25 mouse cellular contexts compared by ENCODE assay signal in the genomic region with DNA sequence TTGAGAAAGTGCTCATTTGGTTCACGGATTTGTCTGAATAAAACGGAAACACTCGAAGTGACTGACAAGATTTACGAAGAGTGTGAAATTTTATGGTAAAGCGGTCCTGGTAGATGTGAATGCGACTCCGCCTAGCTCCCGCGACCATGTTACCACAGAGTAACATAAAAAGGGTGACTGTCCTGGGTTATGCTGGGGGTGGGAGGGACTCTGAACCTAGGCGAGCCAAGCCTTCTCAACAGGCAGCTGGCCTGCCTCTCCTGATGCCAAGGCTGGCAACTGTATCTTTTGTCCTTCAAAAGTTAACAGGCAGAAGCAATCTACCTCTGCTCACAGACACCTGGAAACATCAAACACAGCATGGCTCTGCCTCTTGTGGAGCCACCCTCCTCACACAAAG. TPM values are rescaled to one million over a fixed set of nuclear protein-coding genes. Genes with fewer than 3 reads are reported as not detected.
DNase-seq lines count a peak whose midpoint lies in the region; ATAC-seq and TF ChIP-seq lines count a peak whose summit lies in the region.
"Had no signal": no experiment of that assay in that cellular context is flagged by ENCODE, and none has a peak within 500 bp of the region (broad histone marks: within the 10 kb centered on the region; RNA-seq: fewer than 3 reads in every experiment).

No protein-coding gene starts in this region.

- no peak overlapping the region for H3K4me3 ChIP-seq in hindbrain, embryonic 14.5 days (replicated peaks; ENCODE audit: low read length)
- no peak overlapping the region for H3K4me3 ChIP-seq in hindbrain, embryonic 13.5 days
- H3K4me3 ChIP-seq in neural tube, embryonic 12.5 days: no peak overlapping the region
- H3K4me3 ChIP-seq in neural tube, embryonic 15.5 days (replicated peaks): no peak overlapping the region
- no peak overlapping the region for H3K4me3 ChIP-seq in liver, embryonic 14.5 days (ENCODE audit: insufficient read depth in 1 of 2, low read depth in 2 of 2, low read length in 2 of 2)
- H3K4me3 ChIP-seq: embryonic facial prominence, embryonic 13.5 days; erythroblast, embryonic 14.5 days; hindbrain, embryonic 10.5 days; lung, embryonic 15.5 days; megakaryocyte, embryonic 14.5 days; myocyte had no signal

- no peak overlapping the region for H3K9ac ChIP-seq in hindbrain, embryonic 14.5 days
- no peak overlapping the region for H3K9ac ChIP-seq in hindbrain, embryonic 13.5 days
- no peak overlapping the region for H3K9ac ChIP-seq in neural tube, embryonic 12.5 days
- H3K9ac ChIP-seq in neural tube, embryonic 15.5 days (replicated peaks): no peak overlapping the region
- H3K9ac ChIP-seq in liver, embryonic 14.5 days (replicated peaks): no peak overlapping the region; the same call in 1 of the 2 replicates
- H3K9ac ChIP-seq: embryonic facial prominence, embryonic 13.5 days; lung, embryonic 15.5 days had no signal

- H3K9me3 ChIP-seq in hindbrain, embryonic 14.5 days (ENCODE audit: control insufficient read depth, low read length): no peaks in the 10 kb centered on the region
- H3K9me3 ChIP-seq in hindbrain, embryonic 13.5 days: no peaks in the 10 kb centered on the region
- no peaks in the 10 kb centered on the region for H3K9me3 ChIP-seq in neural tube, embryonic 12.5 days
- no peaks in the 10 kb centered on the region for H3K9me3 ChIP-seq in neural tube, embryonic 15.5 days (replicated peaks)
- no peaks in the 10 kb centered on the region for H3K9me3 ChIP-seq in liver, embryonic 14.5 days (ENCODE audit: control insufficient read depth, low read length)
- H3K9me3 ChIP-seq: embryonic facial prominence, embryonic 13.5 days; hindbrain, embryonic 10.5 days; lung, embryonic 15.5 days; megakaryocyte, embryonic 14.5 days had no signal

- H3K4me1 ChIP-seq in hindbrain, embryonic 14.5 days (replicated peaks; ENCODE audit: control insufficient read depth, insufficient read depth, low read length): 0 out of 2 replicates have a peak, but pooled peaks cover 12% of the 10 kb centered on the region
- H3K4me1 ChIP-seq in hindbrain, embryonic 13.5 days (replicated peaks): peaks cover 41% of the 10 kb centered on the region
- H3K4me1 ChIP-seq in neural tube, embryonic 12.5 days: peaks cover 30% of the 10 kb centered on the region
- H3K4me1 ChIP-seq in neural tube, embryonic 15.5 days: peaks cover 25% of the 10 kb centered on the region
- peaks cover 32 to 42% of the 10 kb centered on the region in 2 experiments for H3K4me1 ChIP-seq in liver, embryonic 14.5 days (replicated peaks; ENCODE audit: control insufficient read depth in 2 of 2, insufficient read depth in 2 of 2, low read length in 1 of 2)

- no peak overlapping the region for H3K27ac ChIP-seq in hindbrain, embryonic 14.5 days
- no peak overlapping the region for H3K27ac ChIP-seq in hindbrain, embryonic 13.5 days
- no peak overlapping the region for H3K27ac ChIP-seq in neural tube, embryonic 12.5 days
- no peak overlapping the region for H3K27ac ChIP-seq in neural tube, embryonic 15.5 days (replicated peaks)
- peak overlapping the region; percentile 86 for H3K27ac ChIP-seq in liver, embryonic 14.5 days
- H3K27ac ChIP-seq: embryonic facial prominence, embryonic 13.5 days; hindbrain, embryonic 10.5 days; lung, embryonic 15.5 days; stomach, postnatal 0 days had no signal

- no peaks in the 10 kb centered on the region for H3K27me3 ChIP-seq in hindbrain, embryonic 14.5 days (ENCODE audit: control insufficient read depth, insufficient read depth, low read length)
- no peaks in the 10 kb centered on the region for H3K27me3 ChIP-seq in hindbrain, embryonic 13.5 days
- no peaks in the 10 kb centered on the region for H3K27me3 ChIP-seq in neural tube, embryonic 12.5 days (replicated peaks)
- H3K27me3 ChIP-seq in neural tube, embryonic 15.5 days (replicated peaks): no peaks in the 10 kb centered on the region
- H3K27me3 ChIP-seq in liver, embryonic 14.5 days (ENCODE audit: control insufficient read depth, insufficient read depth, low read length): no peaks in the 10 kb centered on the region
- H3K27me3 ChIP-seq: embryonic facial prominence, embryonic 13.5 days; lung, embryonic 15.5 days had no signal

- H3K36me3 ChIP-seq in hindbrain, embryonic 14.5 days (replicated peaks; ENCODE audit: control insufficient read depth, insufficient read depth): no peaks in the 10 kb centered on the region
- no peaks in the 10 kb centered on the region for H3K36me3 ChIP-seq in hindbrain, embryonic 13.5 days
- no peaks in the 10 kb centered on the region for H3K36me3 ChIP-seq in neural tube, embryonic 12.5 days
- no peaks in the 10 kb centered on the region for H3K36me3 ChIP-seq in neural tube, embryonic 15.5 days
- no peaks in the 10 kb centered on the region for H3K36me3 ChIP-seq in liver, embryonic 14.5 days (replicated peaks; ENCODE audit: control insufficient read depth, insufficient read depth, low read depth)
- H3K36me3 ChIP-seq: embryonic facial prominence, embryonic 13.5 days; hindbrain, embryonic 10.5 days; lung, embryonic 15.5 days had no signal

- DNase-seq in cerebellum, postnatal 10 days: peak; percentile 40 to 57
- DNase-seq in cerebellum, postnatal 4 days (ENCODE audit: low spot score in 2 of 2): no peak
- DNase-seq in hindbrain, embryonic 14.5 days (ENCODE audit: low spot score): peak; percentile 29
- no peak for DNase-seq in liver, embryonic 14.5 days (ENCODE audit: low read depth in 3 of 3, low spot score in 3 of 3)
- DNase-seq in kidney, postnatal 10 days: no peak
- DNase-seq: adrenal gland, adult 8-10 months; cerebellum, adult 18-20 months; cerebellum, postnatal 25 days; embryo, embryonic 11 days; kidney, adult 18-20 months; lung, postnatal 36 days had no signal

- H3K4me2 ChIP-seq in hindbrain, embryonic 14.5 days (replicated peaks): no peak overlapping the region
- no peak overlapping the region for H3K4me2 ChIP-seq in hindbrain, embryonic 13.5 days
- no peak overlapping the region for H3K4me2 ChIP-seq in neural tube, embryonic 12.5 days (replicated peaks)
- no peak overlapping the region for H3K4me2 ChIP-seq in neural tube, embryonic 15.5 days
- H3K4me2 ChIP-seq in liver, embryonic 14.5 days (ENCODE audit: low read depth): no peak overlapping the region
- H3K4me2 ChIP-seq: embryonic facial prominence, embryonic 13.5 days; heart, embryonic 11.5 days; lung, embryonic 15.5 days had no signal

- WGBS in hindbrain, embryonic 14.5 days: 46% methylated on average over 10 of the region's 10 CpGs
- 53% methylated on average over 10 of the region's 10 CpGs for WGBS in hindbrain, embryonic 13.5 days
- 29% methylated on average over 10 of the region's 10 CpGs for WGBS in neural tube, embryonic 12.5 days
- WGBS in neural tube, embryonic 15.5 days: 22% methylated on average over 10 of the region's 10 CpGs
- 73% methylated on average over 10 of the region's 10 CpGs for WGBS in liver, embryonic 14.5 days (ENCODE audit: insufficient replicate concordance)

- no peak for TF ChIP-seq CTCF in liver, embryonic 14.5 days (IDR thresholded peaks at IDR 0.05; ENCODE audit: low read depth)

- no peak for TF ChIP-seq EP300 in liver, embryonic 14.5 days (IDR thresholded peaks at IDR 0.05; ENCODE audit: low read depth)

- no peak for ATAC-seq in hindbrain, embryonic 14.5 days (ENCODE audit: low FRiP score)
- ATAC-seq in hindbrain, embryonic 13.5 days (ENCODE audit: low FRiP score): no peak
- peak; percentile 9; the same call in 1 of the 2 replicates for ATAC-seq in neural tube, embryonic 12.5 days (ENCODE audit: low FRiP score, low read depth)
- no peak; the same call in 1 of the 2 replicates for ATAC-seq in neural tube, embryonic 15.5 days (ENCODE audit: low FRiP score)
- ATAC-seq in liver, embryonic 14.5 days (ENCODE audit: insufficient read depth): no peak
- ATAC-seq: activated CD4-positive, CD25-positive, alpha-beta regulatory T cell, adult 4 months; inflammation-experienced regulatory T-cells, adult 6 months; midbrain, embryonic 16.5 days had no signal

RNA-seq across cellular contexts. Expression of a gene that starts 9.8 kb away (rescaled TPM):
- 25.3 and 28.3 TPM in 2 replicates for polyA plus RNA-seq in hindbrain, embryonic 14.5 days (2014; fragmentation: Nextera tagmentation; extraction: Ambion mirVana)
- polyA plus RNA-seq in hindbrain, embryonic 13.5 days (2015; fragmentation: Nextera tagmentation; extraction: Ambion mirVana): 28.3 and 30.3 TPM in 2 replicates
- 29.2 and 34.8 TPM in 2 replicates for polyA plus RNA-seq in neural tube, embryonic 12.5 days (2016; fragmentation: Nextera tagmentation; extraction: Ambion mirVana)
- polyA plus RNA-seq in neural tube, embryonic 15.5 days (2015; fragmentation: Nextera tagmentation; extraction: Ambion mirVana): 23.0 and 23.5 TPM in 2 replicates
- 0.74 and 2.9 TPM in 2 replicates for polyA plus RNA-seq in liver, embryonic 14.5 days (2012; rRNA removed)
- 5.7 and 8.5 TPM in 2 replicates for polyA plus RNA-seq in liver, embryonic 14.5 days (2014; fragmentation: Nextera tagmentation; extraction: Ambion mirVana)
- polyA plus RNA-seq: myocyte had no signal

Comparison
In these comparisons a context has a peak if more than half of its experiments do, and no peak if none do; other contexts are left out.
1. DNase-seq: peak in cerebellum, postnatal 10 days (2 of 2) and hindbrain, embryonic 14.5 days (single experiment); none in cerebellum, postnatal 4 days (0 of 2), liver, embryonic 14.5 days (0 of 3) and kidney, postnatal 10 days (single experiment).